Mouse (Mus musculus): ENCODE results near the gene Adgrl3. TPM values are rescaled to one million over a fixed set of nuclear protein-coding genes. Genes with fewer than 3 reads are reported as not detected.

Gene Adgrl3
- total and polyA plus RNA-seq, 2 experiments from 2014 or later = 1.7 to 7.3 TPM

GRCm38 (mm10) chr5:81776234-81776633, 756.3 kb downstream of the Adgrl3 start:
- no peaks in the 10 kb centered on the region for H3K36me3 ChIP-seq (replicated peaks; ENCODE audit: control insufficient read depth, insufficient read depth, low read length)
- TF ChIP-seq EP300 (IDR thresholded peaks at IDR 0.05; ENCODE audit: low read depth) (no peak), CTCF (IDR thresholded peaks at IDR 0.05; ENCODE audit: low read depth) (no peak)
- H3K27me3 ChIP-seq (ENCODE audit: control insufficient read depth, insufficient read depth, low read length) = no peaks in the 10 kb centered on the region
- H3K9me3 ChIP-seq (replicated peaks; ENCODE audit: control insufficient read depth, low read length) = no peaks in the 10 kb centered on the region
- ATAC-seq (ENCODE audit: insufficient read depth, low read depth) = no peak
- H3K4me2 ChIP-seq (ENCODE audit: low read depth, low read length) = no peak overlapping the region
- peaks cover 6% of the 10 kb centered on the region for H3K4me1 ChIP-seq (ENCODE audit: control insufficient read depth, insufficient read depth)
- H3K4me3 ChIP-seq (ENCODE audit: low read depth, low read length) = no peak overlapping the region
- 84% methylated on average over 5 of the region's 5 CpGs for WGBS
- no peak for DNase-seq (ENCODE audit: low spot score)
- no peak overlapping the region for H3K9ac ChIP-seq (replicated peaks; ENCODE audit: low read depth, low read length)
- H3K27ac ChIP-seq (ENCODE audit: low read depth) = no peak overlapping the region

GRCm38 (mm10) chr5:81776746-81777145, 756.8 kb downstream of the Adgrl3 start:
- no peak overlapping the region for H3K4me3 ChIP-seq (ENCODE audit: low read depth, low read length)
- ATAC-seq (ENCODE audit: insufficient read depth, low read depth) = no peak
- WGBS = 88% methylated on average over 5 of the region's 5 CpGs
- H3K36me3 ChIP-seq (replicated peaks; ENCODE audit: control insufficient read depth, insufficient read depth, low read length) = no peaks in the 10 kb centered on the region
- no peak for DNase-seq (ENCODE audit: low spot score)
- H3K4me1 ChIP-seq (ENCODE audit: control insufficient read depth, insufficient read depth) = peaks cover 10% of the 10 kb centered on the region
- H3K9ac ChIP-seq (replicated peaks; ENCODE audit: low read depth, low read length) = no peak overlapping the region
- no peak overlapping the region for H3K27ac ChIP-seq (ENCODE audit: low read depth)
- TF ChIP-seq EP300 (IDR thresholded peaks at IDR 0.05; ENCODE audit: low read depth) (no peak), CTCF (IDR thresholded peaks at IDR 0.05; ENCODE audit: low read depth) (no peak)
- H3K27me3 ChIP-seq (ENCODE audit: control insufficient read depth, insufficient read depth, low read length) = no peaks in the 10 kb centered on the region
- H3K9me3 ChIP-seq (replicated peaks; ENCODE audit: control insufficient read depth, low read length) = no peaks in the 10 kb centered on the region
- H3K4me2 ChIP-seq (ENCODE audit: low read depth, low read length) = no peak overlapping the region

GRCm38 (mm10) chr5:81784770-81785169, 764.8 kb downstream of the Adgrl3 start:
- no peaks in the 10 kb centered on the region for H3K36me3 ChIP-seq (replicated peaks; ENCODE audit: control insufficient read depth, insufficient read depth, low read length)
- H3K4me3 ChIP-seq (ENCODE audit: low read depth, low read length) = no peak overlapping the region
- TF ChIP-seq EP300 (IDR thresholded peaks at IDR 0.05; ENCODE audit: low read depth) = no peak
- TF ChIP-seq CTCF (IDR thresholded peaks at IDR 0.05; ENCODE audit: low read depth) = no peak
- no peak overlapping the region for H3K27ac ChIP-seq (ENCODE audit: low read depth)
- H3K4me1 ChIP-seq (ENCODE audit: control insufficient read depth, insufficient read depth) = peaks cover 10% of the 10 kb centered on the region
- H3K9ac ChIP-seq (replicated peaks; ENCODE audit: low read depth, low read length) = no peak overlapping the region
- no peaks in the 10 kb centered on the region for H3K27me3 ChIP-seq (ENCODE audit: control insufficient read depth, insufficient read depth, low read length)
- no peak for DNase-seq (ENCODE audit: low spot score)
- ATAC-seq (ENCODE audit: insufficient read depth, low read depth) = peak; percentile 44; the same call in 1 of the 2 replicates
- no peaks in the 10 kb centered on the region for H3K9me3 ChIP-seq (replicated peaks; ENCODE audit: control insufficient read depth, low read length)
- H3K4me2 ChIP-seq (ENCODE audit: low read depth, low read length) = no peak overlapping the region
- 27% methylated on average over 8 of the region's 8 CpGs for WGBS

GRCm38 (mm10) chr5:81790710-81791109, 770.8 kb downstream of the Adgrl3 start:
- Histone ChIP-seq H3K4me1 (ENCODE audit: control insufficient read depth, insufficient read depth) (no peaks in the 10 kb centered on the region), H3K4me3 (ENCODE audit: low read depth, low read length) (no peak overlapping the region), H3K4me2 (ENCODE audit: low read depth, low read length) (no peak overlapping the region), H3K36me3 (replicated peaks; ENCODE audit: control insufficient read depth, insufficient read depth, low read length) (no peaks in the 10 kb centered on the region), H3K9me3 (replicated peaks; ENCODE audit: control insufficient read depth, low read length) (no peaks in the 10 kb centered on the region), H3K27ac (ENCODE audit: low read depth) (no peak overlapping the region), H3K9ac (replicated peaks; ENCODE audit: low read depth, low read length) (no peak overlapping the region), H3K27me3 (ENCODE audit: control insufficient read depth, insufficient read depth, low read length) (no peaks in the 10 kb centered on the region)
- WGBS = 74% methylated on average over 1 of the region's 1 CpGs
- TF ChIP-seq EP300 (IDR thresholded peaks at IDR 0.05; ENCODE audit: low read depth) (no peak), CTCF (IDR thresholded peaks at IDR 0.05; ENCODE audit: low read depth) (no peak)
- no peak for ATAC-seq (ENCODE audit: insufficient read depth, low read depth)
- DNase-seq (ENCODE audit: low spot score) = no peak

GRCm38 (mm10) chr5:81794125-81794524, 774.2 kb downstream of the Adgrl3 start:
- 92% methylated on average over 9 of the region's 9 CpGs for WGBS
- Histone ChIP-seq H3K27me3 (ENCODE audit: control insufficient read depth, insufficient read depth, low read length) (no peaks in the 10 kb centered on the region), H3K4me2 (ENCODE audit: low read depth, low read length) (no peak overlapping the region), H3K4me3 (ENCODE audit: low read depth, low read length) (no peak overlapping the region), H3K9ac (replicated peaks; ENCODE audit: low read depth, low read length) (no peak overlapping the region), H3K4me1 (ENCODE audit: control insufficient read depth, insufficient read depth) (no peaks in the 10 kb centered on the region), H3K9me3 (replicated peaks; ENCODE audit: control insufficient read depth, low read length) (no peaks in the 10 kb centered on the region), H3K27ac (ENCODE audit: low read depth) (no peak overlapping the region), H3K36me3 (replicated peaks; ENCODE audit: control insufficient read depth, insufficient read depth, low read length) (no peaks in the 10 kb centered on the region)
- TF ChIP-seq EP300 (IDR thresholded peaks at IDR 0.05; ENCODE audit: low read depth) (no peak), CTCF (IDR thresholded peaks at IDR 0.05; ENCODE audit: low read depth) (no peak)
- ATAC-seq (ENCODE audit: insufficient read depth, low read depth) (no peak), DNase-seq (ENCODE audit: low spot score) (no peak)

GRCm38 (mm10) chr5:81794601-81795000, 774.7 kb downstream of the Adgrl3 start:
- Histone ChIP-seq H3K4me3 (ENCODE audit: low read depth, low read length) (no peak overlapping the region), H3K4me2 (ENCODE audit: low read depth, low read length) (no peak overlapping the region), H3K27me3 (ENCODE audit: control insufficient read depth, insufficient read depth, low read length) (no peaks in the 10 kb centered on the region), H3K27ac (ENCODE audit: low read depth) (no peak overlapping the region), H3K4me1 (ENCODE audit: control insufficient read depth, insufficient read depth) (no peaks in the 10 kb centered on the region), H3K9me3 (replicated peaks; ENCODE audit: control insufficient read depth, low read length) (no peaks in the 10 kb centered on the region), H3K36me3 (replicated peaks; ENCODE audit: control insufficient read depth, insufficient read depth, low read length) (no peaks in the 10 kb centered on the region), H3K9ac (replicated peaks; ENCODE audit: low read depth, low read length) (no peak overlapping the region)
- TF ChIP-seq CTCF (IDR thresholded peaks at IDR 0.05; ENCODE audit: low read depth) = no peak
- no peak for TF ChIP-seq EP300 (IDR thresholded peaks at IDR 0.05; ENCODE audit: low read depth)
- WGBS = 82% methylated on average over 24 of the region's 24 CpGs
- ATAC-seq (ENCODE audit: insufficient read depth, low read depth) (no peak), DNase-seq (ENCODE audit: low spot score) (no peak)

All from heart, postnatal 0 days (tissue).